Comparison of ENCODE assay signal across 12 mouse cellular contexts in genomic region chr16:23337317-23337716, GRCm38 (mm10).
"Had no signal": no experiment of that assay in that cellular context is flagged by ENCODE, and none has a peak within 500 bp of the region (broad histone marks: within the 10 kb centered on the region; RNA-seq: fewer than 3 reads in every experiment).

No protein-coding gene starts in this region.

- H3K36me3 ChIP-seq: intestine, embryonic 15.5 days had no signal

- H3K4me2 ChIP-seq: intestine, embryonic 15.5 days; midbrain, embryonic 11.5 days had no signal

- H3K27ac ChIP-seq: intestine, embryonic 15.5 days; kidney, postnatal 0 days; layer of hippocampus, adult 2 months; left cerebral cortex, adult 2 months had no signal

- H3K27me3 ChIP-seq: intestine, embryonic 15.5 days had no signal

- H3K4me1 ChIP-seq: intestine, embryonic 15.5 days had no signal

- ATAC-seq: intestine, embryonic 15.5 days had no signal

- DNase-seq: kidney, adult 18-20 months; kidney, postnatal 25 days; layer of hippocampus, postnatal 36 days; lung, adult 2 months; midbrain, embryonic 14.5 days; thymus, adult 18-20 months; thymus, postnatal 36 days had no signal

- H3K4me3 ChIP-seq: intestine, embryonic 15.5 days; layer of hippocampus, adult 2 months; left cerebral cortex, adult 2 months had no signal

- H3K9me3 ChIP-seq: intestine, embryonic 15.5 days had no signal

- H3K9ac ChIP-seq: intestine, embryonic 15.5 days had no signal
